Mouse (Mus musculus) embryonic facial prominence, embryonic 10.5 days (tissue): ENCODE results near the gene Gimap4. TPM values are rescaled to one million over a fixed set of nuclear protein-coding genes. Genes with fewer than 3 reads are reported as not detected.

Experiments
- DNase-seq: peaks from one replicate; pipeline ENCODE4 v3.0.0-alpha.2; 2017; ENCODE audit warnings: low spot score
- H3K27ac ChIP-seq: fragments of 300-500 bp; sonication (generic); replicated peaks from 2 replicates; pipeline ENCODE4 v1.5.1; 2016; ENCODE audit warnings: mild to moderate bottlenecking
- H3K27me3 ChIP-seq: fragments of 300-500 bp; sonication (generic); replicated peaks from 2 replicates; pipeline ENCODE4 v1.6.1; 2016; ENCODE audit warnings: low read depth, mild to moderate bottlenecking; ENCODE audit not compliant: poor library complexity, severe bottlenecking
- H3K36me3 ChIP-seq: fragments of 300-500 bp; sonication (generic); replicated peaks from 2 replicates; pipeline ENCODE4 v1.6.1; 2016; ENCODE audit warnings: mild to moderate bottlenecking, moderate library complexity
- H3K4me1 ChIP-seq: fragments of 300-500 bp; sonication (generic); 2 replicates; pipeline ENCODE4 v1.6.1; 2016
- H3K4me3 ChIP-seq: fragments of 300-500 bp; sonication (generic); 2 replicates; pipeline ENCODE4 v1.5.1; 2016; ENCODE audit warnings: mild to moderate bottlenecking, moderate library complexity
- H3K9me3 ChIP-seq: fragments of 300-500 bp; sonication (generic); 2 replicates; pipeline ENCODE4 v1.6.1; 2016; ENCODE audit warnings: mild to moderate bottlenecking
- WGBS: fragments of 180-500 bp; shearing (Covaris S2); methylation state at CpG from one replicate; pipeline ENCODE4 v1.1.7; 2016; 5-methylcytosine and 5-hydroxymethylcytosine counted together
- polyA plus RNA-seq: library from polyadenylated mRNA; unstranded; fragments of >200 nt; fragmentation: Nextera tagmentation; extraction: Ambion mirVana; gene quantifications from 2 replicates; pipeline ENCODE4 v1.2.1, GENCODE M21; 2016

Gene Gimap4
- polyA plus RNA-seq, 1 experiment from 2014 or later: 7.4 TPM

DNA sequence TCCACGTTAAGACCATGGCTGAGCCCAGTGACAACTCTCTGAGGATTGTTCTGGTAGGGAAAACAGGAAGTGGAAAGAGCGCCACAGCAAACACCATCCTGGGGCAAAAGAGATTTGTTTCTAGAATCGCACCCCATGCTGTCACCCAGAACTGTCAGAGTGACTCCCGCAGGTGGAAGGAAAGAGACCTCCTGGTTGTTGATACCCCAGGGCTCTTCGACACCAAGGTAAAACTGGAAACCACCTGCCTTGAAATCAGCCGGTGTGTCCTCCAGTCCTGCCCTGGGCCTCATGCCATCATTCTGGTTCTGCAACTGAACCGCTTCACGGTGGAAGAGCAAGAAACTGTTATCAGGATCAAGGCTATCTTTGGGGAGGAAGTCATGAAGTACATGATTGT, 39.1 kb downstream of the Gimap4 start:
- WGBS: 83% methylated on average over 8 of the region's 8 CpGs
- DNase-seq: no peak
- H3K9me3 ChIP-seq: no peaks in the 10 kb centered on the region

DNA sequence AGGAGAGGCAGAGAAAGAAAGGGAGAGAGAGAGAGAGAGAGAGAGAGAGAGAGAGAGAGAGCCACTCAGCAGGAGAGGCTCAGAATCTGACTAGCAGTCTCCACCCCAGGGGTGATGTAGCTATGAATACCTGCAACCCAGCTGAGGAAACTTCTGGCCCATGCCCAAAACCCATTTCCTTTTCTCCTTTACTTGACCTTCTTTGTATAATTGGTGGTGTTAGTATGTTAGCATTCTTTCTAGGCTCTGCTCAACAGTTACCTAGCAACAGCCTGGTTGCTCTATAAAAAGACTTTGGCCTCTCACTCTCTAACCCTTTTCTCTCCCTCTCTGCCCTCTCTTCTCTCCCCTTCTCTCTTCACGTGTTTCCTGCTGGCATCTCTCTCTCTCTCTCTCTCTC, 41.1 kb downstream of the Gimap4 start:
- no peak overlapping the region for H3K4me3 ChIP-seq
- no peak for DNase-seq
- no peak overlapping the region for H3K27ac ChIP-seq
- WGBS: 0% methylated on average over 1 of the region's 1 CpGs
- H3K9me3 ChIP-seq: no peaks in the 10 kb centered on the region
- H3K27me3 ChIP-seq: no peaks in the 10 kb centered on the region
- H3K36me3 ChIP-seq: no peaks in the 10 kb centered on the region
- H3K4me1 ChIP-seq: peaks cover 7% of the 10 kb centered on the region

More for the DNA sequence above, 39.1 kb downstream of the Gimap4 start:
- H3K27me3 ChIP-seq: no peaks in the 10 kb centered on the region
- H3K4me1 ChIP-seq: peaks cover 7% of the 10 kb centered on the region
- no peak overlapping the region for H3K27ac ChIP-seq
- H3K36me3 ChIP-seq: no peaks in the 10 kb centered on the region
- H3K4me3 ChIP-seq: no peak overlapping the region

GRCm38 (mm10) chr6:48727761-48728160, 43.4 kb downstream of the Gimap4 start:
- Histone ChIP-seq H3K4me3 (no peak overlapping the region), H3K4me1 (peaks cover 7% of the 10 kb centered on the region), H3K36me3 (no peaks in the 10 kb centered on the region), H3K9me3 (no peaks in the 10 kb centered on the region), H3K27ac (no peak overlapping the region), H3K27me3 (no peaks in the 10 kb centered on the region)
- DNase-seq: no peak
- 88% methylated on average over 5 of the region's 5 CpGs for WGBS

- H3K4me3 ChIP-seq: no peak overlapping the region
- H3K27ac ChIP-seq: no peak overlapping the region
- 58% methylated on average over 8 of the region's 8 CpGs for WGBS
- no peaks in the 10 kb centered on the region for H3K36me3 ChIP-seq
- no peaks in the 10 kb centered on the region for H3K9me3 ChIP-seq
- DNase-seq: no peak
- no peaks in the 10 kb centered on the region for H3K4me1 ChIP-seq
- no peaks in the 10 kb centered on the region for H3K27me3 ChIP-seq
Measured at GRCm38 (mm10) chr6:48732864-48733304, 48.5 kb downstream of the Gimap4 start.

DNA sequence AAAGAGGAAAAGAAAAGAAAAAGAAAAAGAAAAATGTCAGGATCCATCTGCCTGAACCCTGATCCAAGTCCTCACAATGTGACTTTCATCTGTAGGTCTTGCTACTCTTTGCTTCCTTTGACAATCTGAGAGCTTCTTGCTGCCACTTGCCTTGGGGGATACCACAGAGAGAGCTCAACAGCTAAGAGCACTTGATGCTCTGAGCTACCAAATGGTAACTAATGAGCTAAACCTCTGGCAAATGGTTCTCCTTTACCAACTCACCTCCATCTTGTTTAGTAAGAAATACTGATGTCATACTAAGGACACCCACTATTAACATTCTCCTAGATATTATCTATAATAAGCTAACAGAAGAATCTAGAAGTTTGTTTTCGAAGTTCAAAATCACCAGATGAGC, 49.3 kb downstream of the Gimap4 start:
- Histone ChIP-seq H3K4me3 (no peak overlapping the region), H3K9me3 (no peaks in the 10 kb centered on the region), H3K36me3 (no peaks in the 10 kb centered on the region), H3K27ac (no peak overlapping the region), H3K4me1 (no peaks in the 10 kb centered on the region), H3K27me3 (no peaks in the 10 kb centered on the region)
- WGBS: 74% methylated on average over 1 of the region's 1 CpGs
- no peak for DNase-seq

- H3K9me3 ChIP-seq: no peaks in the 10 kb centered on the region
- no peak overlapping the region for H3K4me3 ChIP-seq
- peaks cover 10% of the 10 kb centered on the region for H3K4me1 ChIP-seq
- no peak for DNase-seq
- H3K27ac ChIP-seq: no peak overlapping the region
- H3K27me3 ChIP-seq: peaks cover 20% of the 10 kb centered on the region
- H3K36me3 ChIP-seq: no peaks in the 10 kb centered on the region
- 84% methylated on average over 2 of the region's 2 CpGs for WGBS
Measured at GRCm38 (mm10) chr6:48737053-48737452, 52.7 kb downstream of the Gimap4 start.

DNA sequence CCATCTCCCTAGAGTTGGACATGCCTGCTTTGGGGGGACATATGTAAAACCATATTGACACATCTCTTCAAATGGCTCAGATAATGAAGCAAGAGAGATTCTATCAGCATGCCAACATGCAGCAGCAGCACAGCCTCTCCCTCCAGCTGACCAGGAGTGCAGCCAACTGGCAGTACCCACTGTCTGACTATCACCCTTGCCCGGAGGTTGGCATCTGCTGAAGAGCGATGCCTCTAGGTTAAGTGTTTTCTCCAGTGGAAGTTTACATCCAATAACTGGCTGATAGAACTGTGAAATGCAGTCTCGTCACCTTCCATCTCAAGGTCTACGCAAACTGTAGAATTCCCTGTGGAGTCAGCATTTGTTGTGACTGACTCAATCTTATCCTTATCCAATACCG, 53.3 kb downstream of the Gimap4 start:
- 86% methylated on average over 5 of the region's 5 CpGs for WGBS
- Histone ChIP-seq H3K36me3 (no peaks in the 10 kb centered on the region), H3K9me3 (no peaks in the 10 kb centered on the region), H3K27me3 (peaks cover 26% of the 10 kb centered on the region), H3K4me1 (peaks cover 16% of the 10 kb centered on the region), H3K27ac (no peak overlapping the region), H3K4me3 (no peak overlapping the region)
- DNase-seq: no peak

- 77% methylated on average over 15 of the region's 15 CpGs for WGBS
- Histone ChIP-seq H3K4me1 (peaks cover 21% of the 10 kb centered on the region), H3K4me3 (0 out of 2 replicates have a peak within 1 kb of the TSS, but pooled peaks have one; percentile 8), H3K27ac (no peak within 1 kb of the TSS), H3K9me3 (no peaks in the 10 kb centered on the region), H3K36me3 (no peaks in the 10 kb centered on the region), H3K27me3 (peaks cover 41% of the 10 kb centered on the region)
- no peak for DNase-seq
Measured at GRCm38 (mm10) chr6:48738961-48739779, 54.8 kb downstream of the Gimap4 start, which contains the start of gene Gimap1. Gimap1 (plus strand) TSS chr6:48739054.

DNA sequence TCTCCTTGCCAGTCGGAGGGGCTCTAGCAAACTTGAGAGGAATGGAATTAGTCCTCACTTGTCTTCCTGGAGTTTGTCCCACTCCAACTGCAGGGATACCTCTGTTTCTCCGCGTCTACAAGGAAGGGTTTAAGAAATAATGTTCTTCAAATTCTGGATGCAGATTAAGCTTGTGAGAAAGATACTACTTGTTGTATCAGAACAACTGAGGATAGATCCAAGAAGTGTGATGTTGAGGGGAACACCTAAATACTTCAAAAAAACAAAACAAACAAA, 55.4 kb downstream of the Gimap4 start:
- Histone ChIP-seq H3K36me3 (no peaks in the 10 kb centered on the region), H3K27ac (no peak overlapping the region), H3K4me3 (no peak overlapping the region), H3K4me1 (peaks cover 21% of the 10 kb centered on the region), H3K27me3 (peaks cover 46% of the 10 kb centered on the region), H3K9me3 (no peaks in the 10 kb centered on the region)
- DNase-seq: no peak
- 87% methylated on average over 3 of the region's 3 CpGs for WGBS

DNA sequence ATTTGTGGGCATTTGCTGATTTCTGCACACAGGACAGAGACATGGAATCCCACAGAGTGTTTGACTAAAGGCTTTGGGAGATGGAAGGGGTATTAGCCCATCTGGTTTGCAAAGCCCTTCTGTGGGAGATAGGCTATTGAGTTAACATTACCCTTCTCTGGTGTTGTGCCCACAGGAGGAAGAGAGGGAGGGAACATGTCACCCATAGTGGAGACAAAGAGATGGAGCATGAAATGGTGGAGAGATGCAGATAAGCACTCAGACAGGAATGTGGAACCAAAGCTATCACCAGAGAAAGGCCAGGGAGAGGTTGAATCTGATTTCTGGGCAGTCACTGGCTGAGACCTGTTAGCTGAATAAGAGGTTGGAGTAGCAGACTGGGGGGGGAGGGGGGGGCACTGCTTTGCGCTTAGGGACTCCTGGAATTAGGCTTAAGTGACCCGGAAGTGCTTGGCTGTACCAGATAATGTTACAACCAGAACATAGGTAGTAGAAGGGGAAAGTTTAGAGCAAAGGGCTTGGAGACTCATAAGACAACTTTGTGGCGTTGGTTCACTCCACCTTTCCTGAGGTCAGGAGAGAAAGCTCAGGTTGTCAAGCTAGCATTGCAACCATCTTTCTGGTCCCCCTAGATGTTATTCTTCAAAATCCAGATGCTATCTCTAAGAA, 56.3 kb downstream of the Gimap4 start:
- Histone ChIP-seq H3K27me3 (peaks cover 52% of the 10 kb centered on the region), H3K4me1 (peaks cover 21% of the 10 kb centered on the region), H3K36me3 (no peaks in the 10 kb centered on the region), H3K9me3 (no peaks in the 10 kb centered on the region), H3K27ac (no peak overlapping the region), H3K4me3 (no peak overlapping the region)
- no peak for DNase-seq
- 75% methylated on average over 3 of the region's 3 CpGs for WGBS

- no peaks in the 10 kb centered on the region for H3K9me3 ChIP-seq
- WGBS: 22% methylated on average over 3 of the region's 3 CpGs
- no peak for DNase-seq
- H3K4me3 ChIP-seq: no peak overlapping the region
- H3K27ac ChIP-seq: no peak overlapping the region
- H3K36me3 ChIP-seq: no peaks in the 10 kb centered on the region
- H3K27me3 ChIP-seq: peaks cover 58% of the 10 kb centered on the region
- H3K4me1 ChIP-seq: peaks cover 22% of the 10 kb centered on the region
Measured at GRCm38 (mm10) chr6:48741273-48741672, 56.9 kb downstream of the Gimap4 start.
